Mouse (Mus musculus) cerebellum, adult 2 months (tissue): ENCODE results near the gene Erp29.

Experiments used
- CTCF ChIP-seq: fragments of 200-500 bp; IDR thresholded peaks from 2 replicates; pipeline ENCODE4 v1.5.1; 2011; ENCODE audit warnings: low read depth, mild to moderate bottlenecking, control low read depth, low read length, moderate library complexity, borderline replicate concordance; ENCODE audit not compliant: insufficient read depth
- POLR2A ChIP-seq: fragments of 200-500 bp; IDR thresholded peaks from 2 replicates; pipeline ENCODE4 v1.6.1; 2011; ENCODE audit warnings: low read length, control low read depth, borderline replicate concordance; ENCODE audit not compliant: insufficient read depth

DNA sequence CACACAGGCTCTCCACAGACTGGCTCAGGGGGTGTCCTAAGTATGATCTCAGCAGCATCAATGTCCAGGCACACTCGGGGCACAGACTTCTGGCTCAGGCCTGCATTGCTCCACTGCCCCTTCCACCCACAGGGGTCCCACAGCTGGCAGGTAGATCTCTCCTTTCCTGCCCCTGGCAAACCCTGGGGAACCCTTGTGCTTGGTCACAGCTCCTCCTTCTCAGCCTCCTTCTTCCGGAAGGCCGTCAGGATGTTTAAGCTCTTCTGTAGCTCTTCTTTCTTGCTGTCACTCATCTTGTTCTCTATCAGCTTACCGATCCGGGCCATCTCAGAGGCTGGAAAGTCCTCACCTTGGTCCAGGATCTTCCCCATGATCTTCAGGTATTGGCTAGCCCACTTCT lies 7.4 kb downstream of the Erp29 start:
- no peak for TF ChIP-seq CTCF
- TF ChIP-seq POLR2A: no peak
